Mouse (Mus musculus): ENCODE data around the gene Mtln. TPM values are rescaled to one million over a fixed set of nuclear protein-coding genes. Genes with fewer than 3 reads are reported as not detected.
A peak's percentile ranks its signal among the peaks of the same experiment; 100 is the strongest.

The Mtln gene
- polyA plus RNA-seq, 1 experiment from 2014 or later: 31.3 TPM

- no peak for TF ChIP-seq CTCF (IDR thresholded peaks at IDR 0.05; ENCODE audit: low read depth)
- DNase-seq (no peak), ATAC-seq (ENCODE audit: insufficient read depth) (no peak)
- Histone ChIP-seq H3K27ac (ENCODE audit: low read depth) (no peak overlapping the region), H3K27me3 (ENCODE audit: insufficient read depth, low read length) (no peaks in the 10 kb centered on the region), H3K4me3 (ENCODE audit: low read depth, low read length) (no peak overlapping the region), H3K4me1 (ENCODE audit: insufficient read depth) (no peaks in the 10 kb centered on the region), H3K4me2 (no peak overlapping the region), H3K36me3 (ENCODE audit: insufficient read depth) (no peaks in the 10 kb centered on the region), H3K9ac (no peak overlapping the region), H3K9me3 (ENCODE audit: low read depth, low read length) (no peaks in the 10 kb centered on the region)
- 57% methylated on average over 11 of the region's 11 CpGs for WGBS
Measured at GRCm38 (mm10) chr2:127751849-127752610, 40.3 kb downstream of the Mtln start.

- ATAC-seq (ENCODE audit: insufficient read depth): no peak
- 64% methylated on average over 1 of the region's 1 CpGs for WGBS
- Histone ChIP-seq H3K9ac (no peak overlapping the region), H3K4me2 (no peak overlapping the region), H3K4me1 (ENCODE audit: insufficient read depth) (no peaks in the 10 kb centered on the region), H3K27me3 (ENCODE audit: insufficient read depth, low read length) (no peaks in the 10 kb centered on the region), H3K27ac (ENCODE audit: low read depth) (no peak overlapping the region), H3K36me3 (ENCODE audit: insufficient read depth) (no peaks in the 10 kb centered on the region), H3K9me3 (ENCODE audit: low read depth, low read length) (no peaks in the 10 kb centered on the region), H3K4me3 (ENCODE audit: low read depth, low read length) (no peak overlapping the region)
- TF ChIP-seq CTCF (IDR thresholded peaks at IDR 0.05; ENCODE audit: low read depth): no peak
- DNase-seq: no peak
Measured at GRCm38 (mm10) chr2:127749376-127749775, 42.9 kb downstream of the Mtln start.

- Histone ChIP-seq H3K9ac (no peak overlapping the region), H3K9me3 (ENCODE audit: low read depth, low read length) (no peaks in the 10 kb centered on the region), H3K4me2 (no peak overlapping the region), H3K27me3 (ENCODE audit: insufficient read depth, low read length) (no peaks in the 10 kb centered on the region), H3K4me1 (ENCODE audit: insufficient read depth) (no peaks in the 10 kb centered on the region), H3K27ac (ENCODE audit: low read depth) (no peak overlapping the region), H3K36me3 (ENCODE audit: insufficient read depth) (no peaks in the 10 kb centered on the region), H3K4me3 (ENCODE audit: low read depth, low read length) (no peak overlapping the region)
- ATAC-seq (ENCODE audit: insufficient read depth) (no peak), DNase-seq (no peak)
- TF ChIP-seq CTCF (IDR thresholded peaks at IDR 0.05; ENCODE audit: low read depth): no peak
- 63% methylated on average over 7 of the region's 7 CpGs for WGBS
Measured at GRCm38 (mm10) chr2:127748316-127748715, 44.0 kb downstream of the Mtln start.

GRCm38 (mm10) chr2:127742637-127743036 lies 49.7 kb downstream of the Mtln start:
- no peaks in the 10 kb centered on the region for H3K9me3 ChIP-seq (ENCODE audit: low read depth, low read length)
- H3K9ac ChIP-seq: no peak overlapping the region
- DNase-seq (no peak), ATAC-seq (ENCODE audit: insufficient read depth) (no peak)
- H3K27me3 ChIP-seq (ENCODE audit: insufficient read depth, low read length): no peaks in the 10 kb centered on the region
- H3K4me2 ChIP-seq: no peak overlapping the region
- H3K4me1 ChIP-seq (ENCODE audit: insufficient read depth): no peaks in the 10 kb centered on the region
- H3K4me3 ChIP-seq (ENCODE audit: low read depth, low read length): no peak overlapping the region
- 57% methylated on average over 3 of the region's 3 CpGs for WGBS
- peaks cover 5% of the 10 kb centered on the region; the same call in 1 of the 2 replicates for H3K36me3 ChIP-seq (ENCODE audit: insufficient read depth)
- TF ChIP-seq CTCF (IDR thresholded peaks at IDR 0.05; ENCODE audit: low read depth): no peak
- H3K27ac ChIP-seq (ENCODE audit: low read depth): 0 out of 2 replicates have a peak overlapping the region, but pooled peaks have one; percentile 18

Other genes with a start within 250 kb of the Mtln start
- 4.4 and 4.9 TPM in 2 replicates for gene Zfp661, start 205.4 kb downstream of the Mtln start, polyA plus RNA-seq (2014; fragmentation: Nextera tagmentation; extraction: Ambion mirVana)
- 127 and 133 TPM in 2 replicates for gene Mrps5, start 205.3 kb downstream of the Mtln start, polyA plus RNA-seq (2014; fragmentation: Nextera tagmentation; extraction: Ambion mirVana)
- 3.3 and 4.8 TPM in 2 replicates for gene Mal, start 135.8 kb downstream of the Mtln start, polyA plus RNA-seq (2014; fragmentation: Nextera tagmentation; extraction: Ambion mirVana)
- gene Mall, start 62.6 kb downstream of the Mtln start, polyA plus RNA-seq (2014; fragmentation: Nextera tagmentation; extraction: Ambion mirVana): 2.3 and 3.5 TPM in 2 replicates
- gene Nphp1, start 3.6 kb downstream of the Mtln start, polyA plus RNA-seq (2014; fragmentation: Nextera tagmentation; extraction: Ambion mirVana): 31.1 and 35.4 TPM in 2 replicates
- 43.6 and 44.5 TPM in 2 replicates for gene Bub1, start 39.4 kb upstream of the Mtln start, polyA plus RNA-seq (2014; fragmentation: Nextera tagmentation; extraction: Ambion mirVana)
- gene Acoxl, start 46.4 kb upstream of the Mtln start, polyA plus RNA-seq (2014; fragmentation: Nextera tagmentation; extraction: Ambion mirVana): 0.20 and 0.30 TPM in 2 replicates

Data from lung, embryonic 14.5 days (tissue).